Comparison of ENCODE assay signal across 1 mouse cellular context in the genomic region with DNA sequence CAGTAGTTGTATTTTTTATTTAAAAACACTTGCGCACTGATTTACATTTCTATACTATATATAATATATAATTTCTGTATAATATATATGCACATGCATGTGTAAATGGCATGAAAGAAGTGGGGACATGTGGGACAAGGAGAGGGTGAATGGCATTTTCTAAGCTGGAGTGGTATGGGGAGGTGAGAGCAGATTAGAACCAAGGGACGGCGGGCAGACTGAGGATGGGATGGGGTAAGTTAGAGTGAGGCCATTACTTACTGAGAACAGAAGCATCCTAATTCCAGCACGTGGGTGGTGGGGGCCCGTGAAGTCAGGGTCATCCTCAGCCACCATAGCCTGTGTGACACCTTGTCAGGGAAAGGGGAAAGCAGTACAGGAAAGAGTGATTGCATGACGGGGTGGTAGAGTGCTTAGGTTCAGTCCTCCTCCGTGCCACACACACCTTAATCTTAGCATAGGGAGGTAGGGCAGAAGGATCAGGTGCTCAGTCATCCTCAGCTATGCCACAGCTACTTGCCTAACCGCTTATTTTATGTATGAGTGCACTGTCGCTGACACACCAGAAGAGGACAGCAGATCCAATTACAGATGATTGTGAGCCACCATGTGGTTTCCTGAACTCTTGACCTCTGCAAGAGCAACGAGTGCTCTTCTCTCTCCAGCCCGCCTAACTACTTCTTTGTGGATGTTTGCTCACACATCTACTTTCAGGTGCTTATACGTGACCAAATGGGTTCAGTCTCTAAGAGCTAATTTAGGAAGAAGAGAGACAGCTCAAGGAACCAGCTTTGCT.
TF ChIP-seq lines count a peak whose summit lies in the region.

No protein-coding gene starts in this region.

TF ChIP-seq in CH12.LX, 34 proteins besides CTCF, POLR2A, EP300 and RAD21:
- TF ChIP-seq KAT2A (IDR thresholded peaks at IDR 0.05; ENCODE audit: insufficient replicate concordance, low read length) (no peak), MYC (IDR thresholded peaks at IDR 0.05; ENCODE audit: low read depth, low read length) (no peak), SMC3 (IDR thresholded peaks at IDR 0.05; ENCODE audit: low read depth, low read length) (peak; percentile 18; the same call in 1 of the 2 replicates), CHD1 (IDR thresholded peaks at IDR 0.05; ENCODE audit: low read depth, low read length) (no peak), USF2 (conservative IDR thresholded peaks at IDR 0.05; ENCODE audit: low read depth, low read length) (no peak)
